Mouse (Mus musculus): Measurements from ENCODE around the gene Polr1d. TPM values are rescaled to one million over a fixed set of nuclear protein-coding genes. Genes with fewer than 3 reads are reported as not detected.
A peak's percentile ranks its signal among the peaks of the same experiment; 100 is the strongest.

Polr1d gene
- total RNA-seq (2022) = 100 to 1,000 TPM in 2 of 4 experiments, 10 to 100 TPM in 2; 96.7 to 117 (median 108) TPM

- no peak for DNase-seq
Measured at GRCm38 (mm10) chr5:147076799-147077165, at the start of gene Polr1d. Gene Polr1d (plus strand): TSS chr5:147077050.

- no peak for DNase-seq
Measured at GRCm38 (mm10) chr5:147031281-147031680, 45.6 kb upstream of the Polr1d start.

- DNase-seq = no peak
Measured at GRCm38 (mm10) chr5:147033155-147033554, 43.7 kb upstream of the Polr1d start.

GRCm38 (mm10) chr5:147034283-147034682 lies 42.6 kb upstream of the Polr1d start:
- DNase-seq = no peak

DNA sequence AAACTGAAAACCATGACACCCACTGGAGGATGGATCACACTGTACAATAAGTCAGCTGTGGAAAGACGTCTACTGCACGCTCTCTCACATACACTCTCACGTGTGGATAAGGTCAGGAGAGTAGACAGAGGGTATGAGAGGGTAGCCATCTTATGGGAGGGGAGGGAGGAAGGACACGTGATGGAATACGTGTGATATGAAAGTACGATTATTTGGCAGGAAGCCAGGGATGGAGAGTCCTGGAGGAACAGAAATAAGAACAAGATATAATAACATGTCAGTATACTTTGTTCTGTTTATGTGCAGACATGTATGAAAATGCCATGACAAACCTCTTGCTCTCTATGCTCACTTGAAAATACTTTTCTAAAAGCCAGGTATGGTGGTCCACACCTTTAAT lies 41.5 kb upstream of the Polr1d start:
- no peak for DNase-seq

GRCm38 (mm10) chr5:147036028-147036427 lies 40.8 kb upstream of the Polr1d start:
- DNase-seq = peak; percentile 43

DNA sequence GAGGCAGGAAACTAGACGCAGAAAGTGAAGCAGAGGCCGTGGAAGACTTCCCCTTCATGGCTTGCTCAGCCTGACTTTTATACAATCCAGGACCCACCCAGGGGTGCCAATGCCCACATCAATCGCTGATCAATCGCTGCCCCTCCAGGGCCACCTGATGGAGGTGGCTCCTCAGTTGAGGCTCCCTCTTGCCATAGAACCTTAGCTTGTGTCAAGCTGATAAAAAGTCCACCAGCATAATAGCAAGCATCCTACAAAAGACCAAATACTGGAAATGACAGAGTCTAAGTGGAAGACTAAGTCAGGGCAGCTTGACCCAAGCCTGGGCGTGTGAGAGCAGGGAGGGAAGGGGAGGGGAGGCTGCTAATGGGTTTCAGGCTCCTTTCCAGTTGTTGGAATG lies 40.2 kb upstream of the Polr1d start:
- DNase-seq = no peak

GRCm38 (mm10) chr5:147037601-147038000 lies 39.2 kb upstream of the Polr1d start:
- DNase-seq = no peak

GRCm38 (mm10) chr5:147039394-147039793 lies 37.5 kb upstream of the Polr1d start:
- DNase-seq = no peak

DNA sequence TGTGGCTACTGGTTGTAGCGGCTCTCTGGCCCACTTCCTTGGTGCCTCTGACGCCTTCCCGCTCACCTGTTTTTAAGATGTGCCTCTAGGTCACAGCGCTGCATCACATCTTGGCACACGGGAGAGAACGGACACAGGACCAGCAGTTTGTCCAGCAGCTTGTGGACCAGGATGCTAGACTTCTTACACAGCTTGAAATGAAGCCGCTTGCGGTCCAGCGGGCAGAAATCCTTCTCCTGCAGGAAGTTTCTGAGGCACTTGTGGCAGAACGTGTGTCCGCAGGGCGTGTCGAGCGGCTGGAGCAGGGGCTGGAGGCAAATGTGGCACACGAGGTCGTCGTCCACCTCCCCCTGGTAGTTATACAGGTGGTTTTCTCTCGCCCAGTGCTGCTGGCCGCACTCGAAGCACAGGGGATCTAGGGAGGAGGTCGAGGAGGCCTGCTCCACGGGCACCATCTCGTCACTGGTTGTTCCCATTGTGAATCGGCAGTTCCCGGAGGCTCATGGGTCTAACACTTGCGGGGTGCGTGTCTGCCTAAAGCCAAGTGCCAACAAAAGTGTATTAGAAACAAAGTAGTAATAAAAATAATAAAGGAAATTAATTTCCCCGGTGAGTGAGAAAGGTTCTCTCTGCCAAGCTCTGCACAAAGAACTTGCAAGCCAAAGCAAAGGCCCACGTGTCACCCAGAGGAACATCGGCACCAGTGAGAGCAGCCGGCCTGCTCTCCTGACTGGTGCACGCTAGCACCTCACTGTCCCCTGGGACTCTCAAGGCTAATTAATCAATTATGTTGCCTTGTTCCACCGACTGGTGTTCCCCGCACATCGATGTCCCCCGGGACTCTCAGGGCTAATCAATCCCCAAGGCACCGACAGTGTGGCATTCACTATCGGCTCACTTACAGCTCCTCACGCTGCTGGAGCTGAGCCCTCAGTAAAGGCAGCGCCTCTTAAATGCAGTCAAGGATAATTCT lies 34.6 kb upstream of the Polr1d start:
- DNase-seq = no peak

DNA sequence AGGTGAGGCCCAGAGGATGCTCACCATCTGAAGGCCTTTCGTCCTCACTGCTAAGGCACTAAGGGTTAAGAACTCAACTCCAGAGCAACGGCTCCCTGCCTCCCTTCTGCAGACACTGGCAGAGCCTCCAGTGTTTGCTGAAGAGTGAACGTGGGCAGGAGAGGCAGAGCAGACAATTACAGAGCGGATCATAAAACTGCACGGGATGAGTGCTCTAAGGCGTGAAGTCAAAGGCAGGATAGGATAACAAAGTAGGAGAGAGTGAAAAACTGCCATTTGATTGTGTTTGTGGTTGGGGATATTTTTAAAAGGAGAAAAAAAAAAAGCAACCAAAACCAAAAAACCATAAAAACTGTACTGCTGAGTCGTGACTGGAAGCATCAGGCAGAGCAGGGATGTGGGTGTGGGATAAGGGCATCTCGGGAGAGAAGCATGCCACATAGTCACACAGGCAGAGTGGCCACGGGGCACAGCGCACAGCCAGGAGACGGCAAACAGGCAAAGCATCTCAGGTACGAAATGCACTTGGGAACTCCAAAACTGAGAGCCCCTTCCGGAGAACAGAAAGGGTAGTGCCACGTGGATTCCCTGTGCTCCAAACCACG lies 33.5 kb upstream of the Polr1d start:
- DNase-seq = no peak

GRCm38 (mm10) chr5:147045311-147045710 lies 31.5 kb upstream of the Polr1d start:
- DNase-seq = no peak

GRCm38 (mm10) chr5:147045929-147046328 lies 30.9 kb upstream of the Polr1d start:
- DNase-seq = no peak

DNA sequence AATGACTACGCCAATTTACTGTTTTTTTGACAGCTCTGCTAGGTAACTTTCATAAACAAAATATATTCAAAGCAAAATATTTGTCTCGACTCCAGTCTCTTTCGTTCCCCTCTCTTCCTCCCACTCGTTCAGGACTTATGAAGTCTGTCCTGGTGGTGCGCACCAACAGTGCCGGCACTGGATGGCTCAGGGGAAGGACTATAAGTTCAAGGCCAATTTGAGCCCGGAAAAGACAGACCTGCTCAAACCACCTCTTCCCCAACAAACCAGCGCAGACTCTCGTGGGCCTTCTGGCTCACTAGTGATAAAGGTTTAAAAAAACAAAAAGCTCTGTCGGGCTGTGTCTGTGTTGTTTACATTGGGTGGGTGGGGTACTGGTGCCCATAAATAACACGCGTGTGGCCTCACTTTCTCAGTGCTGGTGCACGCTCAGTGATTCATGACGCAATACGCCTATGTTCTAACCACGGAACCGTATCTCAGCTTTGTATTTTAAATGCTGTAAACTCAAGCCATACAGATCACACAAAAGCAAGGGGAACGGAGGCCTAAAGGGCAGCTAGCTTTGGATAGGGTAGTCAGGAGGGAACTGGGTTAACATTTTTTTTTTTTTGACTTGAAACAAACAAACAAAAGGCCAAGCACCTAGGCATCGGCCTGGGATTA lies 27.2 kb upstream of the Polr1d start:
- no peak for DNase-seq

DNA sequence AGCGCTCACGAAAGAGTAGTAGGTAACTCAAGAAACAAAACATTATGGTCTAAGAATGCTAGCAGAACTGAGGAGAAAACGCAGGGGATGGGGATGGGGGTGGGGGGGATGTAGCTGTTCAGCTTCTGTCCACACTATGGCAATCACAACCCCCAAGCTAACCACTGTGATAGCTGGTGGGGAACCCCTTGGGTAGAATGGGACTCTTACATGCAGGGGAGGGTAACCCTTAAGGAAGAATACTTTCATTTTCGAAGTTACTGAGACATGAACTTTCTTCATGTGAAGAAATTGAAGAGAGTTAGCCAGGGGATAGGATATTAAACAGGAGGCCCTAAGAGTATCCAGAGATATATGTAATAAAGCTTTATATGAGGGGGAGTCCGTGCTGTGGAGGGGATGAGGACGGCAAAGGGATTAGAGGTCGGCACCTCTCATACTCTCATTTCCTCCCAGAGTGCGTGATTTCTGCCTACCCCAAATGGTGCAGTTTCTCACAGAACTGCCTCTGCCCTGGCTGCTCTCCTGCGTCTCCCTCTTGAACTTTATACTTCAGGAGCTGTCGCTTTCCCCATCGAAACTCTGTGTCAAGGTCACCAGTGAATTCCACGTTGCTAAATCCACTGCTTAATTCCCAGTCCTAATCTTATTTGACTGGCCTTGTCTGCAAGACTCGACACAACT lies 25.9 kb upstream of the Polr1d start:
- no peak for DNase-seq

DNA sequence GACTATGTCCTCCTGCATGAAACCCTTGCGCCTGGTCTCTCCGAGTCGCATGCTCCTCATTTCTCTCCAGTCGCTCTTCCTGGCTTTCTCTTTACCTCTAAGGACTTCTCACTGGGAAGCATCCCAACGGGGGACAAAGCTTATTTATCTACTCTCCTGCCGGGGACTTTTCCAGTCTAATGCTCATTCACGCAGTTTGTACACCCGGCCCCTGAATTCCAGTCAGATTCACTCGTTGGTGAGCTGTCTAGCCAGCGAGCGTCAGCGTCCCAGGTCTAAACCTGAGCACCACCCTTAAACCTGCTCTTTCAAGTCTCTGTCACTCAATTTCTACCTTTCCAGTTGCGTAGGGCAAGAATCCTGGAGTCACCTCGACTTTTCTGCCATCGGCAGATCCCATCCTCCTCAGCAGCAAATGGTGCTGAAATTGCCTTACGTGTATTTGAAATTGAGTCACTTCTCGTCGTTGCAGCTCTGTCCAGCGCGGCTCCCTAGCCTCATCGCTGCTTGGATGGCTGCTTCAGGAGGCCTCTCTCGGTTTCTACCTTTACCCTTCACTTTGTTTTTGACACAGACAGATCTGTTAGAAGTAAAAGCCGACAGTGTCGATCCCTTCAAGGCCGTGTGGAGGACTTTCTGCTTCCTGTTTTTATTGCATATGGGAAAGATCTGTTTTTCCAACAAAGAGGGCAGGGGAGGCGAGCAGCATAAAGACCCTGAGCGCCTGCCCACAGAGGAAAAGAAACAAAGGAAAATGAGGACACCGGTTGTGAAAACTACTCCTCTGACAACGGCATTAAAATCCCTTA lies 25.1 kb upstream of the Polr1d start:
- DNase-seq = no peak

GRCm38 (mm10) chr5:147052309-147052558 lies 24.6 kb upstream of the Polr1d start:
- DNase-seq = no peak

- DNase-seq = no peak
Measured at GRCm38 (mm10) chr5:147053071-147053470, 23.8 kb upstream of the Polr1d start.

- DNase-seq = no peak
Measured at GRCm38 (mm10) chr5:147053481-147053880, 23.4 kb upstream of the Polr1d start.

DNA sequence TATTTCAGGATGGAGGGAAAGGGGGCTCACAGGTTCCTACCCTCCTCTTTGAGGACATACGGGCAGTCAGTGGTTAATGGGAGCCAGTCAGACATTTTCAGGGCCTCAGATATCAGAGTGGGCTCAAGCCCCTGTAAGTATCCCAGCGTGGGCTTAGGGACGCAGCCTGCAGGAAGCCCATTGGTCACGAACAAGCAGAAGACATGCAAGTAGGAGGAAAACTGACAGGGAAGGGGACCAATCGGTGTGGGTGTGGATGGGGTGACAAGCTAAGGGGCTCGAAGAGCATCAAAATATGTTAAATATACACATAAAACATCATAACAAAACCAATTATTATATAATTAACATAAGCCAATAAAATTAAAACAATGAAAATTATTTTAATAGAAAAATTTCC lies 22.5 kb upstream of the Polr1d start:
- DNase-seq = no peak

GRCm38 (mm10) chr5:147054747-147055270 lies 22.0 kb upstream of the Polr1d start:
- DNase-seq = no peak

Data from adrenal gland, adult 8-10 months (tissue).